Mouse (Mus musculus) hindbrain, embryonic 15.5 days (tissue): ENCODE data around the gene Vsx1. TPM values are rescaled to one million over a fixed set of nuclear protein-coding genes. Genes with fewer than 3 reads are reported as not detected.

Experiments used
- polyA plus RNA-seq: library from polyadenylated mRNA; unstranded; fragments of >200 nt; fragmentation: Nextera tagmentation; extraction: Ambion mirVana; gene quantifications from 2 replicates; pipeline ENCODE4 v1.2.1, GENCODE M21; 2015

The Vsx1 gene
- polyA plus RNA-seq, 1 experiment from 2014 or later, result 0.13 TPM

Other genes starting within 250 kb of the Vsx1 start
- gene Zfp442, start 237.9 kb downstream of the Vsx1 start, polyA plus RNA-seq, result 7.3 and 7.4 TPM in 2 replicates
- 0.09 TPM in 1 of 2 replicates, not detected in the other for gene Zfp345, start 204.3 kb downstream of the Vsx1 start, polyA plus RNA-seq
- gene Cst7, start 118.9 kb downstream of the Vsx1 start, polyA plus RNA-seq, result 0.26 and 0.60 TPM in 2 replicates
- gene Apmap, start 80.8 kb downstream of the Vsx1 start, polyA plus RNA-seq, result 40.3 and 43.5 TPM in 2 replicates
- gene Acss1, start 20.9 kb downstream of the Vsx1 start, polyA plus RNA-seq, result 15.0 and 19.8 TPM in 2 replicates
- gene Entpd6, start 59.7 kb upstream of the Vsx1 start, polyA plus RNA-seq, result 71.6 and 76.3 TPM in 2 replicates
- gene Pygb, start 97.4 kb upstream of the Vsx1 start, polyA plus RNA-seq, result 135 and 149 TPM in 2 replicates
- 136 and 137 TPM in 2 replicates for gene Abhd12, start 215.4 kb upstream of the Vsx1 start, polyA plus RNA-seq
- gene Gins1, start 216.0 kb upstream of the Vsx1 start, polyA plus RNA-seq, result 14.8 and 16.1 TPM in 2 replicates